Mouse (Mus musculus): ENCODE results near the gene Gpx3. TPM values are rescaled to one million over a fixed set of nuclear protein-coding genes. Genes with fewer than 3 reads are reported as not detected.

Gene Gpx3
- total RNA-seq, 1 experiment from 2014 or later: 255 TPM

DNA sequence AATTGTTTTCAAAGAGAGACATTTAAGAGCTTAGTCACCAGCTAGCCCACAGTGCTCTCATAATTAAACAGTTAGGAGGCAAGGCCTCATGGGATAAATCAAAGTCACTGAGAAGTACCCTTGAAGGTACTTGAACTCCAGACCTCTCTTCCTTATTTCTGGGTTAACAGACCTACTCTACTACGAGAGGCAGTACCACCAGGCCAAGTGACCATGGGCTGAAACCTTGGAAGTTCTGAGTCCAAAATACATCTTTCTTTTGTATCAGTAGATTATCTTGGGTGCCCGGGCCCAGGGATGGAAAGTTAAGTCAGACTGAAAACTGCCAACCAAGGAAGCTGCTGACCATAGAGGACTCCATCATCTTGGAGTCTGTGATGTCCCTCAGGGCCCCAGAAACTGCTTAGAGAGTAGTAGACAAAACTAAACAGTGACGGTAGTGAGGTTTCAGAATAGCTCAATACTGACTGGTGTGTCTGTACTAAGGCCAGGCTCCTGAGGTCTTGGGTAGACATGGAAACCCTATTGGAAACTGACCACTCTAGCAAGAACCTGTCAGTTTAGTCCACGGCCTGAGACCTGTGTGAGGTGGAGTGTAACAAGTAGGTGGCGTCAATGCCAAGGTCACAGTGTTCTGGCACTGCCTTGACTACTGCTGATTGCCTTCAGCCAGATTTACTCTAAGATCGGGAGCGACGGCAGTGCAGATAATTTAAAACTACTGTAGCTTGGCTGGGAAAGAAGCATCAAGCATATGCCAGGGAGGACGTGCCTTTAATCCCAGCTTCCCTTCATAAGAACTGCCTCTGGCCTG is 10.5 kb downstream of the Gpx3 start:
- no peak for DNase-seq

DNA sequence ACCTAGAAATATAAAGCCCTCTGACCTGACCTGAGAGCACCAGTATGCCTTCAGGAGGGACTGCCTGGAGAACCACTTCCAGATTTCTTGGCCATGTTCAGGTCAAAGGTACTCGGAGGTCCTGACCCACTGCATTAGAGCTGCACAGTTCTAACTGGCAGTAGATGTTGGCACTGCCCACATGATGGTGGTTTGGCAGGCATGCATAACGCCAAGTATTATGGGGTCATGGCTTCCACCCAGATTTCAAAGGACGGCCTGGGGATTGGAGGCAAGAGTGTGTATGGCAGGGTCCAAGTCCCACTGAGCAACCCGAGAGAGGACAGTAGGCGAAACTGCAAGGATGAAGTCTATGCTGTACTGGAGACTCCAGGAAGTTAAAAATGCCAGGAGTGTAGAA is 11.6 kb downstream of the Gpx3 start:
- DNase-seq: no peak

DNA sequence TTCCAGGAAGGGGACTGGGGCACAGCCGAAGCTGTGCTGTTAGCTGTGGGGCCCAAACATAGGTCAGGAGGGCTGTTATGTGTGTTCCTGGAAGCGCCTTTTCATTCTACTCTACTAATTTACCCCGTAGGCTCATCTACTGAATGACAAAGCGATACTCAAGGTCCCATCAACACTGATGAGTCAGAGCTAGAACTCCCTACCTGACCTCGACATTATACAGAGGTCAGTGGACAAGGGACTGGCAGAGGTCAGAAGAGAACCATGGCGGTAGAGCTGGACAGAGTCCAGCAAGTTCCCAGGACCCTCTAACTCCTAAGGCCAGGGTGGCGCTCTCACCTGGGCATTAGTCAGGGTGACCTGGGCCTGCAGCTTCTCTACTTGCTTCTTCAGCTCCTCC is 15.2 kb downstream of the Gpx3 start:
- no peak for DNase-seq

DNA sequence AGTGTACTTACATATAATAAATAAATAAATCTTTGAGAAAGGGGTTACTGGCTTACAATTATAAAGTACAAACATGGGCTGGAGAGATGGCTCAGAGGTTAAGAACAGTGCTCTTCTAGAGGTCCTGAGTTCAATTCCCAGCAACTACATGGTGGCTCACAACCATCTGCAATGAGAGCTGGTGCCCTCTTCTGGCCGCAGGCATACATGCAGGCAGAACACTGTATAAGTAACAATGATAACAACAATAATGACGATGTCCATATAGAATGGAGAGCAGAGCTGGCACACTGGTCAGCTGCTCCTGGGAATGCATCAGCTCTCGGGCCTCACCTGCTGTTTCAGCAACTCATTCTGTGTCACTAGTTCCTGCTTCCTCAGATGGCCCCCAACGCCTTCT is 16.0 kb downstream of the Gpx3 start:
- DNase-seq: no peak

DNA sequence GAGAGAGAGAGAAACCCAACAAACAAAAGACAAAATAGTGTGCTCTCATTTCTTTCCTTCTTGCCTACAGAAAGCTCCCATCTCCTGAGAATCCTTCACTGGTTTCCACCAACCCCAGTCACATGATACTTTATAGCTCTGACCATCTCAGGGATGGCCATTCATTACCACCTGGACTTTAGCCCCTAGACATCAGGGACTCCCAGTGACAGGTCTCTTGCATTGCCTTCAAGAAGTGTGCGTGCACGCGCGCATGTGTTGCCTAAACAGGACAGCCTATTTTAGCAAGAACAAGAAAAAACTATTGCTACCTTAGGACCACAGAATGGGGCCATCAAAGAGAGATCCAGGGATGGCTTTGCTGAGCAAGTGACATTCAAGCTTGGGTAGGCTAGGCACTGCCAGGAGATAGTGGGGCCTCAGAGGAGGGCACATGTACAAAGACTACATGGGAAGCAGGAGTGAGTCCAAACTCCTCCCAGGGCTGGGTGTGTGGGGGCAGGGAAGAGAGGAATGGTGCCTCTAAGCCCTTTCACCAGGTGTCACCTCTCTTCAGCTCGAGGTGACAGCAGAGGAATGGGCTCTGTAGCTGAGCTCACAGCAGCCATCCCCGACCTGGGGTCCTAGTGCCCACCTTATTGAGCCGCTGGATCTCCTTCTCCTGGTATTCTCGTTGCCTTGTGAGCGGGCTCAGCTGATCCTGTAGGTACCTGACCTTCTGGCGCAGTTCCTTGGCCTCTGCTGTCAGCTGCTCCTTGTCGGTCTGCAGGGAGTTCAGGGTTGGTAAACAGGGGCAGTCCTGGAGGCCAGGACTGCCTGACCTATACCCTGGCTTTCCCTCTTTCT is 18.1 kb downstream of the Gpx3 start:
- no peak for DNase-seq

DNA sequence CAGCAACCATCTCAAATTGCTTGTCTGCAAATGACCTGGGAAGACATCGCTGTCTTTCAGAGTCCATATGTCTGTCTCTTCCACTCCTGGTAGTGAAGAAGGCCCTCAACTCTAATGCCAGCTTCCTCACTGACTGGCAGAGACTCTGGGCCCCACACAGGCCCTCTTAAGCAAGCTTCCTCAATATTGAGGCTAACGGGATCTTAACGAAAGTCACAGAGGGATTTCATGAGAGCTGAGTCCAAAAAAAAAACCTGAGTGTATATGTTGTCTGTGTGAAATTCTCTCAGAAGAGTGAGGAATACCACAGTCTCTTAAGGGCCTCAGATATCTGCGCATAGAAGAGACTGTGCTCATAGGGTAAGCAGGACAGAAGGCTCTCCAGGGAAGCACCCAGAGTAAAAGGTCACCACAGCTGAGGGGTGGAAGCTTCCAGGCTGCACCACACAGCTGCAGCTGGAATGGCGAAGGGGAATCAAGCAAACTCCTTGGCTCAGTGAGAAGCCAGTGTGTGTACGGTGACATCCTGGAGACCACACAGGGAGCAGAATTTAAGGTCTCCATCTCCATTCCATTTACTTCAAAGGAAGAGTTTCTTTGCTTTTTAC is 18.8 kb downstream of the Gpx3 start:
- DNase-seq: no peak

DNA sequence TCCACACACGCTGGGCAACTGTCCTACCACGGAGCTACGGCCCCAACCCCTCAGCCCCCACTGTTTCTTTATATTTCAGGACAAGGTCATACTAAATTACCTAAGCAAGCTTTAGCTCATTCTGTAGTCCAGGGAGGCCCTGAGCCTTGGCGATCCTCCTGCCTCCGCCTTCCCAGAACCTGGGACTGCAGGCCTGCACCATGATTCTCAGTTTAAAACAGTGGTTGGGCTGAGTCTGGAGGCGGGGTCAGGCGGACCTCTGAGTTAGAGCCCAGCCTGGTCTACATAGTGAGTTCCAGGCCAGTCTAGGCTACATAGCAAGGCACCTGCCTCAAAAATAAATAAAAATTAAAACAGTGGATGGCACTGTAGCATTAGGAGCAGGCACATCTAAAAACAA is 19.5 kb downstream of the Gpx3 start:
- no peak for DNase-seq

DNA sequence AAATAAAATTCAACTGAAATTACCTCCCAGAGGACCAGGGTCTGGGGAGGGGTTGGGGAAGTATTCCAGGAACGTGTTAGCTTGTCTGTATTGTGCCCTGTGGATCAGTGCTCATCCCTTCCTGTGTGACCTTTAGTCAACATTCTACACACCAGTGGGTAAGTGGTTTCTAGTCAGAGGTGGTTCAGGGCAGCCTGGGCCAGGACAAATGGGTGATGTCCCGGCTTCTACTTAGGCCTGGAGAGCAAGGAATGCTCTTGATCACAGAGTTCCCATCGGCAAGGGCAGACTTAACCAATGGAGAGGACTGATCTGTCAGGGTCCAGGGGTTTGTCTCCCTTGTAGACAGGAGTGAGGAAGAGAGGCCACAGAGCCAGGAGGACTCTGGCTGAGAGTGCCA is 20.2 kb downstream of the Gpx3 start:
- DNase-seq: no peak

DNA sequence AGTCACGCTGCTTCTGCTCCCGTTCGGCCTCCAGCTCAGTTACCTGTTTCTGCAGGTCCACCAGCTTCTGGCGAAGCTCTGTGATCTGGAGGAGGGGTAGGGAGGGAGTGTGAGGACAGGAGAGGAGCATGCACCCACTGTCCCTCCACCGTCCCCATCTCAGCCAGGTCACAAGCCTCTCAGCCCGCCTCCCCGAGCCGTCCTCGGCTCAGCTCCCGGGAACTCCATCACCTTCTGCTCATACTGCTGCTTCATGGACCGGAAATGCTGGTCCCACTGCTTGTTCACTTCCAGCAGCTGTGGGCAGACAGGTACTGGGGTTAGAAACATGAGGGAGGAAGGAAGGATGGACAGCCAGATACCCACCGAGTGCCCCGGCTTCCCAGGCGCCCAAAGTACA is 21.9 kb downstream of the Gpx3 start:
- DNase-seq: no peak

DNA sequence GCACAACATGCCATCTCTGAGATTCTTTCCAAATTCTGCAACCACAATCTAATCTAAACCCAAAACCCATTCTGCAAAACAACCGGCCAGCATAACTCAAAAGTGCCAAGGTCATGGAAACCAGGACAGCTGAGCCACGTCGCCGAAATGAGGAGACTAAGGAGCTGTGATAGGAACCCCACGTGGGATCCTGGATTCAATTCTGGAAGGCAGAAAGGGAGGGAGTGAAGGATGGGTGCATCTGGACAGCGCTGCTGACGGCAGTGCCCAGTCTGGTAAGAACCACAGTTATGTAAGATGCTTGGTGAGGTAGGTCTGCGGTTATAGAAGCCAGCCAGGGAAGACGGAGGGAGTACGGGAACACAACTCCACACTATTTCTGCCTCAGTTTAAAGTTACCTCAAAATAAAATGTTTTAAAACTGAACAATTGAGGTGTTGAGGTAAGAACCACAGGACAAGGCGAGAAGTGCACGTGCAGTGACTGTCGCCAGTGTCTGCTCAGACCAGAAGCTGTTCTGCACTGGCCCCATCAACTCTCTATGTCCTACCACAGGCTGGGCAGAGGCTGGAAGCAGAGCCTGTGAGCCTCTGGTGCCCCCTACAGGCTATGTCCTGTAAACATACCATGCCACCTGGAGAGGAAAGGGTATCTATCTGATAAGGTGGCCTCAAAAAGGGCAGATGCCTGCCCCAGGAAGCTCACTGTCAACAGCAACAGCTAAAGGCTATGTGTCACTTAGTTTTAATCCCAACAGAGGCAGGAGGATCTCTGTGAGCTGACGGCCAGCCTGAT is 25.3 kb downstream of the Gpx3 start:
- DNase-seq: peak; percentile 71

DNA sequence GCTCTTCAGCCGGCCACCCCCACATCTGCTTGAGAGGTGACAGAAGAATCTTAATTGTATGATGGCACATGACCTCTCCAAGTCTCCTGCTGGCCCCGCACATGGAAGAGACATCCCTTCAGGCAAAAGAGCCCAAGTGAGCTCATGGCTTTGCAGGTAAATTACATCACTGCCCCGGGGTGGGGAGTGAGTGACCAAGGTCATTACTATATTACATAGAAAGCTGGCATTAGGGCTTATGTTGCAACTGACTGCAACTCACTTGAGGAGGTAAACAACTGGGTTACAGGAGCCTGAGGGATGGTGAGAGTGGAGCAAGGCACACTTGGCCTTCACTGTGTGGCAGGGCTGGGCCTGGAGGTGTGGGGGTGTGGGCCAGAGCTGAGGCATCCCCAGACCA is 26.0 kb downstream of the Gpx3 start:
- no peak for DNase-seq

DNA sequence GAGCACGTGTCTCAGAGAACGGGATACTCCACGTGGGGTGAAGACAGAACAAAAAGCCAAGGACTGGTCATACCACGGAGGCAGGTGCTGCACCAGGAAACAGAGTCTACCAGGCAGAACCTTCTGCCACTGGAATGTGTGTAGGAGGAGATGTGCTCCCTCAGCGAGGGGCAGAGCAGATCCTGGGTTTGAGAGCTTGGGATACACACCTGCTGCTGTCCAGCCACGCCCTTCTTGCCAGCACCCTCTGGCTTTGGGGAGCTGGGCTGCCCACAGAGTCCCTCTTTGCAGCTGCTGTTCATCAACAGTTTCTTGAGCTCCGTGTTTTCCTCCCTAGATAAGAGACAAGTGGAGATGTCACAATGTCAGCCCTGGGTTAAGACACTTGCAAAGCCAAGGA is 26.6 kb downstream of the Gpx3 start:
- no peak for DNase-seq

DNA sequence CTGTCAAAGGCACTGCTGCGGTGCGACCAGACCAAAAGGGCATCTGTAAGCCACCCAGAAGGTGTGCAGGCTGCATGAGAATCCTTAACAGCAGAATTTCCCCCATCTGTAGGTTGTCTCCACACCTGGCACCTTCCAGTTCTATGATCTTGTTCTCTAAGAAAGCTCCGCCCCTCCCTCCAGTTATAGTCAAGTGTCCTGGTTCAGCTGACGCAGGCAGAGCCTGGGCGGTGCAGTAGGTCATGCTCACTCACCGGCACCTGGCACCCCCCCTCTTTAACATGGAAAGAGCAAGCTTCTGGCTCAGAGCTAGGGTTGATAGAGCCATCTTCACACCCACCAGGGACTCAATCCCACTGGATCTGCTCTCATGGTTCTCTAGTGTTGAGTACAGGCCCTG is 27.0 kb downstream of the Gpx3 start:
- no peak for DNase-seq

DNA sequence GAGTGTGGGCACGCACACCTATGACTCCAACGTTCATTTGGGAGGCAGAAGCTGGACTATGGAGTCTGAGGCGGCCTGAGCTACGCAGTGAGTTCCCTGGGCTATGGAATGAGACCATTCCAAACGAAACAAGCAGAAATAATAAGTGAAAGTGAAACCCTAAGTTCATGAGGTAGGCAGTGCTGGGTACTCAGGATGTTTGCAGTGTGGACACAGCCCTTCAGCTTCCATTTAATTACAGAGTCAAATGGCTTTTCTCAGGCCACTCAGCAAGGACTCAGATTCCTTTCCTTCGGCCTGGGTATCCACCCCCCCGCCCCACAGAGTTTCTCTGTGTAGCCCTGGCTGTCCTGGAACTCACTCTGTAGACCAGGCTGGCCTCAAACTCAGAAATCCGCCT is 27.5 kb downstream of the Gpx3 start:
- no peak for DNase-seq

DNA sequence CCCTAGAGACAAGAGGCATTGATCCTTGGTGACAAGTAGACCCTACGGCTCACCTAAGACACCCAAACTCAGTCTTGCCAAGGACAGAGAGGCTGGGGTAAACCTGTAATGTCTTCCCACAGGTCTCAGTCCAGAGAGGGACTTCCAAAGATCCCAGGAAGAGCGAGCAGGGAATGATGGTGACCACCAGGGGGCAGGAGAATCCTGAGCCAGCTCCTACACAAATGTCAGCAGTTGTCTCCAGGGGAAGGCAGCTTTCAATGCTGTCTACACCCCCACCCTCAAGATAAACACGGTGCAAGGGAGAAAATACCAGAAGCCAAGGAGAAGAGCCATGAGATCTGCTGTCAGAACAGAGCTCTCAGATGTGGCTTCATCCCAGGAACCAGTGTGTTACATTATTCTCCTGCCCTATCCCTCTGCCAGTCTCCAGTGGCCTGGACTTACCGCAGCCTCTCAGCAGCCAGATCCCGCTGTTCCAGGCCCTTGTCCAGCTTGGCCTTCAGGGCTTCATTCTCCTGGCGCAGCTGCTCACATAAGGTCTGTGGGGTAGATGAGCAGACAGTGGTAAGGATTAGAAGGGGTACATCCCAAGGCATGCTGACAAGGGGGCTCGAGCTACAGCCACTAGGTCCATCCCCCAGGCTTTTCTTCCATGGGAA is 28.2 kb downstream of the Gpx3 start:
- peak; percentile 55 for DNase-seq

DNA sequence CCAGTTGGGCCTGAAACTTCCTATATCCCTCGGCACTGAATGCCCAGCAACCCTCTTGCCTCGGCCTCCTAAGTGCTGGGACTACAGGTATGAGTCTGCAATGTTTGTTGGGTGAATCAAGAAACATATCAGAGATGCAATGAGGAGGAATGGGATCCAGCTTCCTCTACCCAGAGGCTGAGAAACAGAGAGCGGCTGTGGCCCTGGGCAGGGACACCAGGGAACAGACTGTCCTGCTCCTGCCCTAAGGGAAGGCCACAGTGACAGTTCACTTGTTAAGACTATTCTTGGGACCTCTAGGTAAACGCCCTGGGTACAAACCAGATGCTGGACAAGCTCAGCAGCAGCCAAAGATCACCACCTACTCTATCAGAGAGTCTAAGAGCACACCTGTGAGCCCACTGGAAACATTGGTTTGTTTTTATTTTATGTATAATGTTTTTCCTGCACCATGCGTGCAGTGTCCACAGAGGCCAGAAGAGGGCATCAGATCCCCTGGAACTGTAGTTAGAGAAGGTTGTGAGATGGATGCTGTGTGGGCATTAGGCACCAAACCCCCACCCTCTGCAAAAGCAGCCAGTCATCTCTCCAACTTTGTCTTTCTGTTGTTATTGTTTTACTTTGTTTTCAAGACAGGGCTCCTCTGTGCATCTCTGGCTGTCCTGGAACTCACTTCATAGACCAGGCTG is 29.3 kb downstream of the Gpx3 start:
- DNase-seq: peak; percentile 60

DNA sequence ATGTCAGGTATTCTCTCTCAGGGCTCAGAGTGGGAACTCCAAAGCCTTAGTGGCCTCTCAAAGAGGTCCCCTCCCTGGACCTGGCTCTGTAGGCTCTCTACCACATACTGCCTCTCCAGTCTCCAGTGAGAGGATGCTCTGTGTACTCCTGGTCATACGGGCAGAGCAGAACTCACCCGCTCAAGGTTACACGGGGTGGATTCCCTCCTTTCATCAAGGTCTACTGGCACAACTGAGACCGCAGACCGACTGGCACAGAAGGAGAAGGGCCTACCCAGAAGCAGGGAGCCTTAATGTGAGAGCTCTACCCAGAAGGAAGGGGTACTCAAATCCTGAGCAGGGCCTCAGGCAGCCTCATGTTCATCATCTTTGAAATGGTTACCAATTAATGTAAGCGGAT is 30.3 kb downstream of the Gpx3 start:
- no peak for DNase-seq

DNA sequence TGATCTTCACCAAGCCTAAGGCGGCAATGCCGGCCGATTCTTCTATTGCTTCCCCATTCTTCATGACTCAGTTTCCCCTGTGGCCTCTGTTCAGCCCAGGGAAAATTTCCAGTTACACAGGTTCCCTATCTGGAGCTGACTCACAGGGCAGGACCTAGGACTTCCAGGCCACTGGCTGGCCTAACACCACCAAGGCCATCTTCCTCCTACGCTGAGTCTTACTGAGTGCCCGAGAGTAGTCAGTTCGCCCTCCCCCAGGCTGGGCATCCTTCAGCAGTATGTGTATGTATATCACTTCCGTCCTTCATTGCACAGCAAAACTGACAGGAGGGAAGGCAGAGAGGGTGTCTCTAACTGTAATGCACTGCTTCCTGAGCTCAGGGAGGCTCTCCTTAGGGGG is 31.9 kb downstream of the Gpx3 start:
- DNase-seq: peak; percentile 37

DNA sequence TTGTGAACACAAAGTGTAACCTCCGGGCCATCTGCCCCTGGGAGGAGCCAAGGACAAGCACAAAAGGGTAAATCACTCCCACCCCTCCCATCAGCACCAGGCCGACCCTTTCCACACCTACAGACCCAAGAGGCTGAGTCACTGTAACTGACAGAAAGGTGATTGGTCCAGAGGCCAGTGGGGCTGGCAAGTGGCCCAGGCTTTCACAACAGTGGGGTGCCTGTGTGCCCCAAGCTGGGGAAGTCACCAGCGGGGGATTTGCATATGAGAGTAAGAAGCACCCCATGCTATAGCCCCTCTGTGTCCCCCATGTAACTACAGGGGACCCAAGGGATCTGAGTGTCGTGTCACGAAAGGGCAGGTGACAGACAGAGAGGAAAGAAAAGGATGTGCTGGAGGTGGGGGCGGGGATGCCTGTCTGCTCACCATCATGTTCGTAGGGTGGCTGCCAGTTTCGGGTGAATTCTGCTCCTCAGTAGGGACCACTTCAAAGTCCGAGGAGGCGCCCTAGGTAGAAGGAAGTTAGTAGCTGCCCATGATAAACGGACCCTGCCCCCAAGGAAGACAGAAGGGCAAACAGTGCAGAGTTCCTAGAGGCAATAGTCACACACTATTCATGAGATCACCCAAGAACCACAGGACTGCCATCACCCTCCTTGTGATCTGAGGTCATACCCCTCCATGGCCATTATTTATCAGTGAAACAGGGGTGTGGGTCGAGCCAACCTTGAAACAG is 34.0 kb downstream of the Gpx3 start:
- peak; percentile 84 for DNase-seq

DNA sequence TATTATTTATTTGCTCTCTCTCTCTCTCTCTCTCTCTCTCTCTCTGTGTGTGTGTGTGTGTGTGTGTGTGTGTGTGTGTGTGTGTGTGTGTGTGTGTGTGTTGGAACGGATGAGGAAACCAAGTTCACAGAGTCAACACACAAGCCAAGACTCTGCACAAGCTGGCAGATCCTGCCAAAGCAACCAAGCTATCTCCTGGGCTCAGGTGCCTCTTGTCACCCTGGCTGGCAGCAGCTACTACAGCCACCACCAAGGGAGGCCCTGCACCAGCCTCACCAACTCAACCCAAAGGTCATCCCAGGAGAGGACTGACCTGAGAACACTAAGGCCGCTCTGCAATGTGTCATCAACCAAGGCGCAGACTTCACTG is 34.5 kb downstream of the Gpx3 start:
- no peak for DNase-seq

DNA sequence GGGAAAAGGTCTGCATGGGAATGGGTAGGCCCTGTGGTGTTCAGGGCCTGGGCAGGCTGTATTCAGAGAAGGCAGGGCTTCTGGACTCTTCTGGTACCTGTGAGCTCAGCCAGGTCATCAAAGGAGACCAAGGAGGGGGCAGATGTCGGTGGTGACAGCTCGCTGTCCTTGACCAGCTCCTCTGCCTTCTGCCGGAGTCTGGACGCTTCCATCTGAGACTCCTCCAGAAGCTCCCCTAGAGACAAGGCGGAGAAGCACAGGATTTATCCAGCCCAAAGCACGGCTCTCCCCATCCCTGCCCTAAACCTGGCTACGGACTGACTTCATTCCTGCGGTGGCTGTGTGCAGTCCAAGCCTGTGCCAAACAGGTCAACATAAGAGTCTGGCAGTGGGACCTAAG is 37.2 kb downstream of the Gpx3 start:
- no peak for DNase-seq
